Mouse (Mus musculus) intestine, embryonic 14.5 days (tissue): ENCODE results near the gene Kcng3. TPM values are rescaled to one million over a fixed set of nuclear protein-coding genes. Genes with fewer than 3 reads are reported as not detected.

ENCODE experiments used
- ATAC-seq: fragments of 200-750 bp; cut with Nextera tagmentation; replicated peaks from 2 replicates; pipeline ENCODE4 v1.8.0; 2017; ENCODE audit warnings: low read depth, moderate number of reproducible peaks, moderate TSS enrichment, moderate library complexity; ENCODE audit not compliant: low FRiP score, low TSS enrichment
- DNase-seq: peaks from one replicate; pipeline ENCODE4 v3.0.0-alpha.2; 2018; ENCODE audit warnings: low spot score
- H3K27ac ChIP-seq: fragments of 300-500 bp; sonication (generic); 2 replicates; pipeline ENCODE4 v1.5.1; 2014; ENCODE audit warnings: low read depth, mild to moderate bottlenecking, control low read depth
- H3K27me3 ChIP-seq: fragments of 300-500 bp; sonication (generic); replicated peaks from 2 replicates; pipeline ENCODE4 v1.6.1; 2014; ENCODE audit warnings: low read length, control low read depth; ENCODE audit not compliant: control insufficient read depth, insufficient read depth
- H3K36me3 ChIP-seq: fragments of 300-500 bp; sonication (generic); 2 replicates; pipeline ENCODE4 v1.6.1; 2014; ENCODE audit warnings: low read length, control low read depth; ENCODE audit not compliant: control insufficient read depth, insufficient read depth
- H3K4me1 ChIP-seq: fragments of 300-500 bp; sonication (generic); replicated peaks from 2 replicates; pipeline ENCODE4 v1.6.1; 2014; ENCODE audit warnings: low read length, control low read depth, mixed read lengths; ENCODE audit not compliant: control insufficient read depth, insufficient read depth
- H3K4me2 ChIP-seq: fragments of 300-500 bp; sonication (generic); 2 replicates; pipeline ENCODE4 v1.6.1; 2014; ENCODE audit warnings: low read length
- H3K4me3 ChIP-seq: fragments of 300-500 bp; sonication (generic); 2 replicates; pipeline ENCODE4 v1.5.1; 2014; ENCODE audit warnings: low read depth, low read length, control low read depth, mixed read lengths
- H3K9ac ChIP-seq: fragments of 300-500 bp; sonication (generic); 2 replicates; pipeline ENCODE4 v1.6.1; 2014; ENCODE audit warnings: mild to moderate bottlenecking, low read length
- H3K9me3 ChIP-seq: fragments of 300-500 bp; sonication (generic); 2 replicates; pipeline ENCODE4 v1.6.1; 2016; ENCODE audit warnings: low read length, control low read depth; ENCODE audit not compliant: control insufficient read depth
- WGBS: fragments of 180-500 bp; shearing (Covaris S2); extraction: QIAGEN DNeasy Blood & Tissue Kit; methylation state at CpG from one replicate; pipeline ENCODE4 v1.1.7; 2014; 5-methylcytosine and 5-hydroxymethylcytosine counted together
- polyA plus RNA-seq: library from polyadenylated mRNA; unstranded; fragments of >200 nt; fragmentation: Nextera tagmentation; extraction: Ambion mirVana; gene quantifications from 2 replicates; pipeline ENCODE4 v1.2.1, GENCODE M21; 2014

Kcng3 gene
- polyA plus RNA-seq, 1 experiment from 2014 or later, result not detected

GRCm38 (mm10) chr17:83594526-83594925 is 37.2 kb downstream of the Kcng3 start:
- Histone ChIP-seq H3K27me3 (no peaks in the 10 kb centered on the region), H3K9me3 (no peaks in the 10 kb centered on the region), H3K4me2 (no peak overlapping the region), H3K4me1 (no peaks in the 10 kb centered on the region), H3K36me3 (no peaks in the 10 kb centered on the region), H3K27ac (no peak overlapping the region), H3K4me3 (no peak overlapping the region), H3K9ac (no peak overlapping the region)
- 77% methylated on average over 8 of the region's 8 CpGs for WGBS
- DNase-seq (no peak), ATAC-seq (no peak)

GRCm38 (mm10) chr17:83593396-83593795 is 38.3 kb downstream of the Kcng3 start:
- no peak for DNase-seq

GRCm38 (mm10) chr17:83588663-83589341 is 42.9 kb downstream of the Kcng3 start:
- ATAC-seq, result no peak
- whole genome bisulfite sequencing, result 87% methylated on average over 6 of the region's 6 CpGs

More at GRCm38 (mm10) chr17:83593396-83593795, 38.3 kb downstream of the Kcng3 start:
- WGBS, result 64% methylated on average over 10 of the region's 10 CpGs
- Histone ChIP-seq H3K4me3 (no peak overlapping the region), H3K9ac (no peak overlapping the region), H3K4me1 (no peaks in the 10 kb centered on the region), H3K36me3 (no peaks in the 10 kb centered on the region), H3K9me3 (peaks cover 3% of the 10 kb centered on the region; the same call in 1 of the 2 replicates), H3K27ac (no peak overlapping the region), H3K27me3 (no peaks in the 10 kb centered on the region), H3K4me2 (no peak overlapping the region)
- ATAC-seq, result no peak

GRCm38 (mm10) chr17:83587731-83588130 is 44.0 kb downstream of the Kcng3 start:
- Histone ChIP-seq H3K27ac (no peak overlapping the region), H3K4me1 (no peaks in the 10 kb centered on the region), H3K9ac (no peak overlapping the region), H3K36me3 (no peaks in the 10 kb centered on the region), H3K27me3 (no peaks in the 10 kb centered on the region), H3K9me3 (peaks cover 6% of the 10 kb centered on the region; the same call in 1 of the 2 replicates), H3K4me2 (no peak overlapping the region), H3K4me3 (no peak overlapping the region)
- DNase-seq (no peak), ATAC-seq (no peak)
- 91% methylated on average over 8 of the region's 8 CpGs for WGBS

More at GRCm38 (mm10) chr17:83588663-83589341, 42.9 kb downstream of the Kcng3 start:
- Histone ChIP-seq H3K27ac (no peak overlapping the region), H3K27me3 (no peaks in the 10 kb centered on the region), H3K4me1 (no peaks in the 10 kb centered on the region), H3K36me3 (no peaks in the 10 kb centered on the region), H3K9ac (no peak overlapping the region), H3K4me3 (no peak overlapping the region), H3K9me3 (peaks cover 6% of the 10 kb centered on the region; the same call in 1 of the 2 replicates), H3K4me2 (no peak overlapping the region)
- no peak for DNase-seq

- no peaks in the 10 kb centered on the region for H3K36me3 ChIP-seq
- no peak overlapping the region for H3K27ac ChIP-seq
- H3K4me1 ChIP-seq, result no peaks in the 10 kb centered on the region
- H3K4me3 ChIP-seq, result no peak overlapping the region
- WGBS, result 62% methylated on average over 2 of the region's 2 CpGs
- no peak overlapping the region for H3K4me2 ChIP-seq
- H3K27me3 ChIP-seq, result no peaks in the 10 kb centered on the region
- H3K9me3 ChIP-seq, result 0 out of 2 replicates have a peak, but pooled peaks cover 2% of the 10 kb centered on the region
- ATAC-seq, result no peak
- no peak overlapping the region for H3K9ac ChIP-seq
- no peak for DNase-seq
These were observed 49.1 kb downstream of the Kcng3 start for GRCm38 (mm10) chr17:83582585-83582984.

GRCm38 (mm10) chr17:83580734-83581133 is 51.0 kb downstream of the Kcng3 start:
- DNase-seq (no peak), ATAC-seq (no peak)
- Histone ChIP-seq H3K4me2 (no peak overlapping the region), H3K4me3 (no peak overlapping the region), H3K27ac (no peak overlapping the region), H3K4me1 (no peaks in the 10 kb centered on the region), H3K9ac (no peak overlapping the region), H3K27me3 (no peaks in the 10 kb centered on the region), H3K9me3 (0 out of 2 replicates have a peak, but pooled peaks cover 2% of the 10 kb centered on the region), H3K36me3 (no peaks in the 10 kb centered on the region)
- 91% methylated on average over 5 of the region's 5 CpGs for WGBS

GRCm38 (mm10) chr17:83576810-83577371 is 54.8 kb downstream of the Kcng3 start:
- WGBS, result 92% methylated on average over 11 of the region's 11 CpGs
- peaks cover 6% of the 10 kb centered on the region for H3K4me1 ChIP-seq
- no peak for DNase-seq
- no peak overlapping the region for H3K9ac ChIP-seq
- H3K9me3 ChIP-seq, result no peaks in the 10 kb centered on the region
- H3K27me3 ChIP-seq, result no peaks in the 10 kb centered on the region
- H3K27ac ChIP-seq, result no peak overlapping the region
- H3K36me3 ChIP-seq, result no peaks in the 10 kb centered on the region
- no peak overlapping the region for H3K4me3 ChIP-seq
- ATAC-seq, result no peak
- no peak overlapping the region for H3K4me2 ChIP-seq

GRCm38 (mm10) chr17:83574615-83575014 is 57.1 kb downstream of the Kcng3 start:
- H3K9ac ChIP-seq, result no peak overlapping the region

GRCm38 (mm10) chr17:83573128-83573527 is 58.6 kb downstream of the Kcng3 start:
- H3K9me3 ChIP-seq, result no peaks in the 10 kb centered on the region
- no peak for ATAC-seq
- no peak overlapping the region for H3K4me2 ChIP-seq
- peaks cover 6% of the 10 kb centered on the region for H3K4me1 ChIP-seq
- H3K36me3 ChIP-seq, result no peaks in the 10 kb centered on the region
- H3K27me3 ChIP-seq, result no peaks in the 10 kb centered on the region
- no peak overlapping the region for H3K27ac ChIP-seq
- H3K4me3 ChIP-seq, result no peak overlapping the region
- no peak for DNase-seq
- H3K9ac ChIP-seq, result no peak overlapping the region
- WGBS, result 62% methylated on average over 6 of the region's 6 CpGs

More at GRCm38 (mm10) chr17:83574615-83575014, 57.1 kb downstream of the Kcng3 start:
- H3K27ac ChIP-seq, result no peak overlapping the region
- H3K36me3 ChIP-seq, result no peaks in the 10 kb centered on the region
- 90% methylated on average over 8 of the region's 8 CpGs for WGBS
- no peaks in the 10 kb centered on the region for H3K27me3 ChIP-seq
- H3K9me3 ChIP-seq, result no peaks in the 10 kb centered on the region
- DNase-seq (no peak), ATAC-seq (no peak)
- H3K4me2 ChIP-seq, result no peak overlapping the region
- H3K4me3 ChIP-seq, result no peak overlapping the region
- H3K4me1 ChIP-seq, result peaks cover 6% of the 10 kb centered on the region
